Mouse (Mus musculus) embryonic facial prominence, embryonic 15.5 days (tissue): ENCODE results near the gene Aspg. TPM values are rescaled to one million over a fixed set of nuclear protein-coding genes. Genes with fewer than 3 reads are reported as not detected.

Source experiments
- ATAC-seq: fragments of 200-750 bp; cut with Nextera tagmentation; 2 replicates; pipeline ENCODE4 v1.8.0; 2017; ENCODE audit warnings: low read depth, moderate TSS enrichment; ENCODE audit not compliant: insufficient number of reproducible peaks, low FRiP score, low TSS enrichment
- H3K27ac ChIP-seq: fragments of 300-500 bp; sonication (generic); replicated peaks from 2 replicates; pipeline ENCODE4 v1.5.1; 2015; ENCODE audit warnings: mild to moderate bottlenecking, inconsistent platforms
- H3K27me3 ChIP-seq: fragments of 300-500 bp; sonication (generic); 2 replicates; pipeline ENCODE4 v1.6.1; 2015; ENCODE audit warnings: inconsistent platforms
- H3K36me3 ChIP-seq: fragments of 300-500 bp; sonication (generic); 2 replicates; pipeline ENCODE4 v1.6.1; 2015; ENCODE audit warnings: mild to moderate bottlenecking, inconsistent platforms
- H3K4me1 ChIP-seq: fragments of 300-500 bp; sonication (generic); 2 replicates; pipeline ENCODE4 v1.6.1; 2015; ENCODE audit warnings: inconsistent platforms
- H3K4me2 ChIP-seq: fragments of 300-500 bp; sonication (generic); replicated peaks from 2 replicates; pipeline ENCODE4 v1.6.1; 2015; ENCODE audit warnings: mild to moderate bottlenecking, inconsistent platforms
- H3K4me3 ChIP-seq: fragments of 300-500 bp; sonication (generic); replicated peaks from 2 replicates; pipeline ENCODE4 v1.5.1; 2015; ENCODE audit warnings: mild to moderate bottlenecking, inconsistent platforms
- H3K9ac ChIP-seq: fragments of 300-500 bp; sonication (generic); 2 replicates; pipeline ENCODE4 v1.6.1; 2015; ENCODE audit warnings: inconsistent platforms
- H3K9me3 ChIP-seq: fragments of 300-500 bp; sonication (generic); replicated peaks from 2 replicates; pipeline ENCODE4 v1.6.1; 2016; ENCODE audit warnings: inconsistent platforms
- WGBS: fragments of 180-500 bp; shearing (Covaris S2); methylation state at CpG from one replicate; pipeline ENCODE4 v1.1.7; 2015; 5-methylcytosine and 5-hydroxymethylcytosine counted together
- polyA plus RNA-seq: library from polyadenylated mRNA; unstranded; fragments of >200 nt; fragmentation: Nextera tagmentation; extraction: Ambion mirVana; gene quantifications from 2 replicates; pipeline ENCODE4 v1.2.1, GENCODE M21; 2015

The Aspg gene
- polyA plus RNA-seq, 1 experiment from 2014 or later = 6.2 TPM

GRCm38 (mm10) chr12:112151980-112152362, 45.5 kb downstream of the Aspg start:
- H3K4me2 ChIP-seq = no peak overlapping the region
- H3K4me3 ChIP-seq = no peak overlapping the region
- peak overlapping the region; percentile 48; the same call in 1 of the 2 replicates for H3K27ac ChIP-seq
- no peak overlapping the region for H3K9ac ChIP-seq
- no peak for ATAC-seq
- no peaks in the 10 kb centered on the region for H3K9me3 ChIP-seq
- no peaks in the 10 kb centered on the region for H3K27me3 ChIP-seq
- 19% methylated on average over 5 of the region's 6 CpGs for WGBS
- H3K36me3 ChIP-seq = no peaks in the 10 kb centered on the region
- H3K4me1 ChIP-seq = peaks cover 87% of the 10 kb centered on the region

- Histone ChIP-seq H3K27me3 (no peaks in the 10 kb centered on the region), H3K4me2 (no peak overlapping the region), H3K4me3 (no peak overlapping the region), H3K4me1 (peaks cover 71% of the 10 kb centered on the region), H3K9ac (no peak overlapping the region), H3K27ac (no peak overlapping the region; the same call in 1 of the 2 replicates), H3K36me3 (peaks cover 12% of the 10 kb centered on the region), H3K9me3 (no peaks in the 10 kb centered on the region)
- no peak for ATAC-seq
- 66% methylated on average over 12 of the region's 12 CpGs for WGBS
These were observed 47.1 kb downstream of the Aspg start for GRCm38 (mm10) chr12:112153597-112153996.

- Histone ChIP-seq H3K9me3 (no peaks in the 10 kb centered on the region), H3K9ac (no peak overlapping the region), H3K4me3 (no peak overlapping the region), H3K4me2 (no peak overlapping the region), H3K27me3 (no peaks in the 10 kb centered on the region), H3K4me1 (peaks cover 67% of the 10 kb centered on the region), H3K36me3 (peaks cover 18% of the 10 kb centered on the region), H3K27ac (0 out of 2 replicates have a peak overlapping the region, but pooled peaks have one; percentile 53)
- WGBS = 68% methylated on average over 5 of the region's 5 CpGs
- ATAC-seq = no peak
These were observed 48.0 kb downstream of the Aspg start for GRCm38 (mm10) chr12:112154476-112154875.

GRCm38 (mm10) chr12:112155218-112156051, 49.0 kb downstream of the Aspg start:
- Histone ChIP-seq H3K9me3 (no peaks in the 10 kb centered on the region), H3K9ac (no peak overlapping the region), H3K4me3 (no peak overlapping the region), H3K36me3 (peaks cover 18% of the 10 kb centered on the region), H3K27ac (peak overlapping the region; percentile 53; the same call in 1 of the 2 replicates), H3K4me1 (peaks cover 57% of the 10 kb centered on the region), H3K4me2 (no peak overlapping the region), H3K27me3 (no peaks in the 10 kb centered on the region)
- 66% methylated on average over 16 of the region's 16 CpGs for WGBS
- no peak for ATAC-seq

GRCm38 (mm10) chr12:112156804-112157203, 50.3 kb downstream of the Aspg start:
- H3K36me3 ChIP-seq = peaks cover 26% of the 10 kb centered on the region
- no peak for ATAC-seq
- no peak overlapping the region for H3K4me2 ChIP-seq
- no peaks in the 10 kb centered on the region for H3K27me3 ChIP-seq
- 68% methylated on average over 6 of the region's 6 CpGs for WGBS
- H3K9ac ChIP-seq = no peak overlapping the region
- H3K27ac ChIP-seq = no peak overlapping the region
- no peak overlapping the region for H3K4me3 ChIP-seq
- H3K9me3 ChIP-seq = no peaks in the 10 kb centered on the region
- peaks cover 44% of the 10 kb centered on the region for H3K4me1 ChIP-seq

- WGBS = 60% methylated on average over 8 of the region's 8 CpGs
- no peaks in the 10 kb centered on the region for H3K9me3 ChIP-seq
- no peak overlapping the region for H3K9ac ChIP-seq
- peaks cover 32% of the 10 kb centered on the region for H3K4me1 ChIP-seq
- H3K36me3 ChIP-seq = peaks cover 26% of the 10 kb centered on the region
- no peak overlapping the region for H3K4me3 ChIP-seq
- no peak overlapping the region for H3K4me2 ChIP-seq
- peak; percentile 11; the same call in 1 of the 2 replicates for ATAC-seq
- H3K27ac ChIP-seq = no peak overlapping the region
- no peaks in the 10 kb centered on the region for H3K27me3 ChIP-seq
These were observed 51.8 kb downstream of the Aspg start for GRCm38 (mm10) chr12:112158246-112158645.

- Histone ChIP-seq H3K4me2 (no peak overlapping the region), H3K4me3 (no peak overlapping the region), H3K9me3 (no peaks in the 10 kb centered on the region), H3K9ac (no peak overlapping the region), H3K27me3 (no peaks in the 10 kb centered on the region), H3K36me3 (peaks cover 26% of the 10 kb centered on the region), H3K27ac (no peak overlapping the region), H3K4me1 (peaks cover 31% of the 10 kb centered on the region)
- no peak for ATAC-seq
These were observed 52.3 kb downstream of the Aspg start for GRCm38 (mm10) chr12:112158784-112159183.

- ATAC-seq = no peak
- Histone ChIP-seq H3K36me3 (peaks cover 8% of the 10 kb centered on the region; the same call in 1 of the 2 replicates), H3K27me3 (no peaks in the 10 kb centered on the region)
These were observed 57.7 kb downstream of the Aspg start for GRCm38 (mm10) chr12:112163981-112164839.

GRCm38 (mm10) chr12:112164840-112165219, 58.4 kb downstream of the Aspg start:
- Histone ChIP-seq H3K27me3 (no peaks in the 10 kb centered on the region), H3K9ac (no peak overlapping the region), H3K36me3 (peaks cover 8% of the 10 kb centered on the region; the same call in 1 of the 2 replicates), H3K9me3 (no peaks in the 10 kb centered on the region), H3K4me2 (no peak overlapping the region), H3K27ac (no peak overlapping the region), H3K4me1 (peaks cover 45% of the 10 kb centered on the region), H3K4me3 (no peak overlapping the region)
- 77% methylated on average over 6 of the region's 6 CpGs for WGBS
- no peak for ATAC-seq

More at GRCm38 (mm10) chr12:112163981-112164839, 57.7 kb downstream of the Aspg start:
- Histone ChIP-seq H3K4me2 (no peak overlapping the region), H3K27ac (no peak overlapping the region), H3K9me3 (no peaks in the 10 kb centered on the region), H3K4me3 (no peak overlapping the region), H3K9ac (no peak overlapping the region), H3K4me1 (peaks cover 40% of the 10 kb centered on the region)
- WGBS = 41% methylated on average over 16 of the region's 16 CpGs

GRCm38 (mm10) chr12:112169240-112169639, 62.8 kb downstream of the Aspg start:
- WGBS = 42% methylated on average over 5 of the region's 5 CpGs
- ATAC-seq = peak; percentile 53; the same call in 1 of the 2 replicates
- no peaks in the 10 kb centered on the region for H3K9me3 ChIP-seq
- peaks cover 23% of the 10 kb centered on the region for H3K36me3 ChIP-seq
- H3K27ac ChIP-seq = peak overlapping the region; percentile 29
- H3K27me3 ChIP-seq = no peaks in the 10 kb centered on the region
- peaks cover 52% of the 10 kb centered on the region for H3K4me1 ChIP-seq
- no peak overlapping the region for H3K4me3 ChIP-seq
- H3K9ac ChIP-seq = no peak overlapping the region
- no peak overlapping the region for H3K4me2 ChIP-seq
